8 mouse cellular contexts compared by ENCODE assay signal in genomic region chr3:104865341-104865788, GRCm38 (mm10). TPM values are rescaled to one million over a fixed set of nuclear protein-coding genes. Genes with fewer than 3 reads are reported as not detected.
A peak's percentile ranks its signal among the peaks of the same experiment; 100 is the strongest.
DNase-seq lines count a peak whose midpoint lies in the region; ATAC-seq and TF ChIP-seq lines count a peak whose summit lies in the region.

No protein-coding gene starts in this region.

- WGBS in lung, embryonic 14.5 days, result under 1% methylated on average over 12 of the region's 12 CpGs
- WGBS in embryonic facial prominence, embryonic 10.5 days, result 2% methylated on average over 12 of the region's 12 CpGs
- under 1% methylated on average over 12 of the region's 12 CpGs for WGBS in intestine, postnatal 0 days
- 2% methylated on average over 12 of the region's 12 CpGs for WGBS in midbrain, embryonic 14.5 days

- H3K4me2 ChIP-seq in lung, embryonic 14.5 days, result peak overlapping the region; percentile 63
- H3K4me2 ChIP-seq in intestine, postnatal 0 days (replicated peaks; ENCODE audit: low read depth), result peak overlapping the region; percentile 75
- H3K4me2 ChIP-seq in midbrain, embryonic 14.5 days (ENCODE audit: low read length), result peak overlapping the region; percentile 83

- H3K27me3 ChIP-seq in lung, embryonic 14.5 days (ENCODE audit: insufficient read depth, low read length), result no peaks in the 10 kb centered on the region
- no peaks in the 10 kb centered on the region for H3K27me3 ChIP-seq in embryonic facial prominence, embryonic 10.5 days (replicated peaks; ENCODE audit: low read depth, poor library complexity, severe bottlenecking)
- H3K27me3 ChIP-seq in intestine, postnatal 0 days (replicated peaks; ENCODE audit: control insufficient read depth, insufficient read depth, low read length), result no peaks in the 10 kb centered on the region
- H3K27me3 ChIP-seq in midbrain, embryonic 14.5 days (ENCODE audit: control insufficient read depth, insufficient read depth, low read length), result no peaks in the 10 kb centered on the region

- H3K9me3 ChIP-seq in lung, embryonic 14.5 days (ENCODE audit: low read depth, low read length), result no peaks in the 10 kb centered on the region
- no peaks in the 10 kb centered on the region for H3K9me3 ChIP-seq in embryonic facial prominence, embryonic 10.5 days
- no peaks in the 10 kb centered on the region for H3K9me3 ChIP-seq in intestine, postnatal 0 days (ENCODE audit: control insufficient read depth)
- H3K9me3 ChIP-seq in midbrain, embryonic 14.5 days (ENCODE audit: control insufficient read depth, low read length), result no peaks in the 10 kb centered on the region

- peaks cover 7% of the 10 kb centered on the region; the same call in 1 of the 2 replicates for H3K4me1 ChIP-seq in lung, embryonic 14.5 days (ENCODE audit: insufficient read depth)
- H3K4me1 ChIP-seq in embryonic facial prominence, embryonic 10.5 days, result peaks cover 34% of the 10 kb centered on the region
- no peaks in the 10 kb centered on the region; the same call in 1 of the 2 replicates for H3K4me1 ChIP-seq in intestine, postnatal 0 days (replicated peaks; ENCODE audit: control insufficient read depth, insufficient read depth, low read length)
- peaks cover 25% of the 10 kb centered on the region for H3K4me1 ChIP-seq in midbrain, embryonic 14.5 days (ENCODE audit: control insufficient read depth, insufficient read depth, low read length)

- no peak for DNase-seq in lung, embryonic 14.5 days
- DNase-seq in lung, postnatal 10 days, result no peak
- no peak for DNase-seq in embryonic facial prominence, embryonic 10.5 days (ENCODE audit: low spot score)
- peak; percentile 55 for DNase-seq in midbrain, embryonic 14.5 days
- DNase-seq in frontal cortex, postnatal 25 days (ENCODE audit: low spot score in 2 of 2), result no peak
- DNase-seq in frontal cortex, postnatal 36 days (ENCODE audit: low spot score in 2 of 2), result no peak
- DNase-seq in kidney, postnatal 10 days, result no peak

- peak overlapping the region; percentile 98 for H3K4me3 ChIP-seq in lung, embryonic 14.5 days (ENCODE audit: low read depth, low read length)
- peak overlapping the region; percentile 98 for H3K4me3 ChIP-seq in embryonic facial prominence, embryonic 10.5 days
- peak overlapping the region; percentile 98 for H3K4me3 ChIP-seq in intestine, postnatal 0 days (ENCODE audit: low read depth, low read length)
- H3K4me3 ChIP-seq in midbrain, embryonic 14.5 days (replicated peaks; ENCODE audit: low read depth, low read length), result peak overlapping the region; percentile 64

- H3K27ac ChIP-seq in lung, embryonic 14.5 days (ENCODE audit: low read depth), result peak overlapping the region; percentile 94
- H3K27ac ChIP-seq in embryonic facial prominence, embryonic 10.5 days (replicated peaks), result peak overlapping the region; percentile 97
- H3K27ac ChIP-seq in intestine, postnatal 0 days (ENCODE audit: low read depth, low read length), result peak overlapping the region; percentile 99
- peak overlapping the region; percentile 94 for H3K27ac ChIP-seq in midbrain, embryonic 14.5 days (replicated peaks; ENCODE audit: low read depth, low read length)

- peak overlapping the region; percentile 94 for H3K9ac ChIP-seq in lung, embryonic 14.5 days
- peak overlapping the region; percentile 97 for H3K9ac ChIP-seq in intestine, postnatal 0 days (ENCODE audit: low read depth, low read length)
- H3K9ac ChIP-seq in midbrain, embryonic 14.5 days (replicated peaks; ENCODE audit: low read length), result peak overlapping the region; percentile 80

- peaks cover 12% of the 10 kb centered on the region; the same call in 1 of the 2 replicates for H3K36me3 ChIP-seq in lung, embryonic 14.5 days (ENCODE audit: insufficient read depth)
- H3K36me3 ChIP-seq in embryonic facial prominence, embryonic 10.5 days (replicated peaks), result peaks cover 22% of the 10 kb centered on the region
- no peaks in the 10 kb centered on the region; the same call in 1 of the 2 replicates for H3K36me3 ChIP-seq in intestine, postnatal 0 days (ENCODE audit: control insufficient read depth, insufficient read depth)
- H3K36me3 ChIP-seq in midbrain, embryonic 14.5 days (ENCODE audit: control insufficient read depth, insufficient read depth, low read length), result peaks cover 10% of the 10 kb centered on the region

- peak; percentile 12; the same call in 1 of the 2 replicates for ATAC-seq in lung, embryonic 14.5 days (ENCODE audit: insufficient read depth)
- peak; percentile 33 for ATAC-seq in intestine, postnatal 0 days
- 0 out of 2 replicates have a peak, but pooled peaks have one; percentile 6 for ATAC-seq in midbrain, embryonic 14.5 days (ENCODE audit: low FRiP score, low TSS enrichment)

- no peak for TF ChIP-seq CTCF in lung, embryonic 14.5 days (IDR thresholded peaks at IDR 0.05; ENCODE audit: low read depth)
- TF ChIP-seq CTCF in intestine, postnatal 0 days (IDR thresholded peaks at IDR 0.05; ENCODE audit: low read depth), result no peak

RNA-seq across cellular contexts. Expression of gene Capza1, which starts 1.1 kb away (rescaled TPM):
- 233 and 236 TPM in 2 replicates for polyA plus RNA-seq in lung, embryonic 14.5 days (2014; fragmentation: Nextera tagmentation; extraction: Ambion mirVana)
- 191 and 198 TPM in 2 replicates for polyA plus RNA-seq in embryonic facial prominence, embryonic 10.5 days (2016; fragmentation: Nextera tagmentation; extraction: Ambion mirVana)
- polyA plus RNA-seq in intestine, postnatal 0 days (2015; fragmentation: Nextera tagmentation; extraction: Ambion mirVana), result 109 and 110 TPM in 2 replicates
- 144 and 213 TPM in 2 replicates for polyA plus RNA-seq in midbrain, embryonic 14.5 days (2014; fragmentation: Nextera tagmentation; extraction: Ambion mirVana)

RNA-seq across cellular contexts. Expression of gene St7l, which starts 1.6 kb away (rescaled TPM):
- 33.2 and 36.2 TPM in 2 replicates for polyA plus RNA-seq in lung, embryonic 14.5 days (2014; fragmentation: Nextera tagmentation; extraction: Ambion mirVana)
- polyA plus RNA-seq in embryonic facial prominence, embryonic 10.5 days (2016; fragmentation: Nextera tagmentation; extraction: Ambion mirVana), result 29.0 and 31.7 TPM in 2 replicates
- polyA plus RNA-seq in intestine, postnatal 0 days (2015; fragmentation: Nextera tagmentation; extraction: Ambion mirVana), result 19.9 and 21.9 TPM in 2 replicates
- 34.4 and 40.1 TPM in 2 replicates for polyA plus RNA-seq in midbrain, embryonic 14.5 days (2014; fragmentation: Nextera tagmentation; extraction: Ambion mirVana)

RNA-seq across cellular contexts. Expression of gene Mov10, which starts 47.0 kb away (rescaled TPM):
- 51.0 and 53.9 TPM in 2 replicates for polyA plus RNA-seq in lung, embryonic 14.5 days (2014; fragmentation: Nextera tagmentation; extraction: Ambion mirVana)
- polyA plus RNA-seq in embryonic facial prominence, embryonic 10.5 days (2016; fragmentation: Nextera tagmentation; extraction: Ambion mirVana), result 38.0 and 46.4 TPM in 2 replicates
- polyA plus RNA-seq in intestine, postnatal 0 days (2015; fragmentation: Nextera tagmentation; extraction: Ambion mirVana), result 144 and 157 TPM in 2 replicates
- polyA plus RNA-seq in midbrain, embryonic 14.5 days (2014; fragmentation: Nextera tagmentation; extraction: Ambion mirVana), result 3.6 and 6.6 TPM in 2 replicates
